Mouse (Mus musculus): Measurements from ENCODE around the gene Retsat. TPM values are rescaled to one million over a fixed set of nuclear protein-coding genes. Genes with fewer than 3 reads are reported as not detected.

Retsat gene
- 26.0 and 28.4 TPM in 2 replicates for polyA plus RNA-seq (2014; fragmentation: Nextera tagmentation; extraction: Ambion mirVana)

DNA sequence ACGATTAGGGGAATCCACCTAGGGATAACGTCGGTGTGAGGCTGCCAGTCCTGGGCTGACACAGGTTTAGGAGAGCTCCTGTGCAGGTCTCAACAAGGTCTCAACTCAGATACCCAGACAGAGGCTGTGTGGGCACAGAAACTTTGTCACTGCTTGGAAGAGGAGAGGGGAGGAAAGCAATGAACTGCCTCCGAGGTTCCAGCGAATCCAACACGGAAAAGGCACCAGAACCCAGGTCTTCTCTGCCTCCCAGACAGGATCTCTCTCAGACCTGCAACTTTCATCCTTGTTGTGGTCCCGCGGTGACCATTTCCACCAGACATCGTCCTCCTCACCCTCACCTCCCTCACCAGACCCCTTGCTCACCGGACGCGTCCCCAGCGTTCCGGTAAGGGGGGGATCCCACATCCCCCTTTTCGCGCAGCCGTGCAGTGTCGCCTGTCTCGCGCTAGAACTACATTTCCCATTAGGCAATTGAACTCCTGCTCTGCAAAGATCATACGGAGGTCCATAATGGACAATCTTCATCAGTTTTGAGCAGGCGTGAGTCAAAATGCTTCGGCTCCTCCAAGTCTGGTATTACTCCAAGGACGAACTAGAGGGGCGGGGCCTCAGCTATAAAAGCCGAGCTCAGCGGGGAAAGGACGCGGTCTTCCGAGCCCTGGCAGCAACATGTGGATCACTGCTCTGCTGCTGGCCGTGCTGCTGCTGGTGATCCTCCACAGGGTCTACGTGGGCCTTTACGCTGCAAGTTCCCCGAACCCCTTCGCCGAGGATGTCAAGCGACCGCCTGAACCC is at the start of gene Retsat, which contains the start of gene Elmod3:
Gene Retsat, plus strand, starts transcription at position 520 of the 798 bp plus-strand sequence.
Gene Elmod3, minus strand, starts transcription at position 458 of the 798 bp plus-strand sequence.
- DNase-seq (ENCODE audit: low spot score) (peak; percentile 86), ATAC-seq (replicated peaks; ENCODE audit: low FRiP score) (peak; percentile 85)
- Histone ChIP-seq H3K27me3 (replicated peaks; ENCODE audit: control insufficient read depth, insufficient read depth, low read length) (no peaks in the 10 kb centered on the region), H3K4me3 (ENCODE audit: low read depth, low read length) (peak within 1 kb of the TSS; percentile 72), H3K4me2 (peak within 1 kb of the TSS; percentile 87), H3K36me3 (ENCODE audit: control insufficient read depth, insufficient read depth, low read length) (no peaks in the 10 kb centered on the region), H3K27ac (ENCODE audit: low read depth, low read length) (peak within 1 kb of the TSS; percentile 66), H3K9ac (ENCODE audit: low read depth, low read length) (peak within 1 kb of the TSS; percentile 81), H3K4me1 (replicated peaks; ENCODE audit: control insufficient read depth, insufficient read depth, low read length) (peaks cover 10% of the 10 kb centered on the region; the same call in 1 of the 2 replicates), H3K9me3 (ENCODE audit: control insufficient read depth, low read length) (no peaks in the 10 kb centered on the region)
- under 1% methylated on average over 38 of the region's 38 CpGs for WGBS

- Histone ChIP-seq H3K9ac (ENCODE audit: low read depth, low read length) (peak overlapping the region; percentile 15), H3K4me2 (peak overlapping the region; percentile 46), H3K9me3 (ENCODE audit: control insufficient read depth, low read length) (no peaks in the 10 kb centered on the region), H3K27ac (ENCODE audit: low read depth, low read length) (no peak overlapping the region; the same call in 1 of the 2 replicates), H3K4me3 (ENCODE audit: low read depth, low read length) (0 out of 2 replicates have a peak overlapping the region, but pooled peaks have one; percentile 1), H3K27me3 (replicated peaks; ENCODE audit: control insufficient read depth, insufficient read depth, low read length) (no peaks in the 10 kb centered on the region), H3K36me3 (ENCODE audit: control insufficient read depth, insufficient read depth, low read length) (no peaks in the 10 kb centered on the region), H3K4me1 (replicated peaks; ENCODE audit: control insufficient read depth, insufficient read depth, low read length) (peaks cover 35% of the 10 kb centered on the region)
- 32% methylated on average over 9 of the region's 9 CpGs for WGBS
- DNase-seq (ENCODE audit: low spot score), result peak; percentile 57
- peak; percentile 70 for ATAC-seq (replicated peaks; ENCODE audit: low FRiP score)
Measured at GRCm38 (mm10) chr6:72549041-72549580, 49.2 kb upstream of the Retsat start.

DNA sequence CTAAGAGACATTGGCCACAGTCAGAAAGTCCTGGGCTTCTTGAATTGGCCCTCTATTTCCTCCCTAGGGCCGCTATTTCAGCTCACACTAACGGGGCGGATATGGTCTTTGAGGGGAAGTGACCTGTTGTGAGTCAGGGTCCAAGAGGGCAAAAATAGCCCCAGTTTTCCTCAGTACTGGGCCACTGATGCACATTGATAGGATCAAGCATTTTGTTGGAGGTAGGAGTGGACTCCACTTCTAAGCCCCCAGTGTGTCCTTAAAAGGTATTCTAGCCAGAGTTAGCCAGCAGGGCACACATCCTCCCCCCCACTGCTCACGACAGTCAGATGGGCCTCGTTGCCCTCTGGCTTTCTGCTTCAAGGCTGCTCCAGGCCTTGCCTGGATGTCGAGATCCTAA is 48.2 kb upstream of the Retsat start:
- Histone ChIP-seq H3K4me3 (ENCODE audit: low read depth, low read length) (no peak overlapping the region), H3K9me3 (ENCODE audit: control insufficient read depth, low read length) (no peaks in the 10 kb centered on the region), H3K4me2 (peak overlapping the region; percentile 24; the same call in 1 of the 2 replicates), H3K27ac (ENCODE audit: low read depth, low read length) (no peak overlapping the region), H3K27me3 (replicated peaks; ENCODE audit: control insufficient read depth, insufficient read depth, low read length) (no peaks in the 10 kb centered on the region), H3K36me3 (ENCODE audit: control insufficient read depth, insufficient read depth, low read length) (no peaks in the 10 kb centered on the region), H3K4me1 (replicated peaks; ENCODE audit: control insufficient read depth, insufficient read depth, low read length) (peaks cover 32% of the 10 kb centered on the region), H3K9ac (ENCODE audit: low read depth, low read length) (no peak overlapping the region; the same call in 1 of the 2 replicates)
- ATAC-seq (replicated peaks; ENCODE audit: low FRiP score) (no peak), DNase-seq (ENCODE audit: low spot score) (no peak)
- 54% methylated on average over 6 of the region's 6 CpGs for WGBS

- Histone ChIP-seq H3K27me3 (replicated peaks; ENCODE audit: control insufficient read depth, insufficient read depth, low read length) (no peaks in the 10 kb centered on the region), H3K9ac (ENCODE audit: low read depth, low read length) (no peak overlapping the region), H3K9me3 (ENCODE audit: control insufficient read depth, low read length) (no peaks in the 10 kb centered on the region), H3K4me2 (no peak overlapping the region; the same call in 1 of the 2 replicates), H3K4me1 (replicated peaks; ENCODE audit: control insufficient read depth, insufficient read depth, low read length) (peaks cover 32% of the 10 kb centered on the region), H3K27ac (ENCODE audit: low read depth, low read length) (no peak overlapping the region), H3K36me3 (ENCODE audit: control insufficient read depth, insufficient read depth, low read length) (no peaks in the 10 kb centered on the region), H3K4me3 (ENCODE audit: low read depth, low read length) (no peak overlapping the region)
- WGBS, result 60% methylated on average over 10 of the region's 10 CpGs
- ATAC-seq (replicated peaks; ENCODE audit: low FRiP score) (no peak), DNase-seq (ENCODE audit: low spot score) (no peak)
Measured at GRCm38 (mm10) chr6:72550503-72551100, 47.7 kb upstream of the Retsat start.

DNA sequence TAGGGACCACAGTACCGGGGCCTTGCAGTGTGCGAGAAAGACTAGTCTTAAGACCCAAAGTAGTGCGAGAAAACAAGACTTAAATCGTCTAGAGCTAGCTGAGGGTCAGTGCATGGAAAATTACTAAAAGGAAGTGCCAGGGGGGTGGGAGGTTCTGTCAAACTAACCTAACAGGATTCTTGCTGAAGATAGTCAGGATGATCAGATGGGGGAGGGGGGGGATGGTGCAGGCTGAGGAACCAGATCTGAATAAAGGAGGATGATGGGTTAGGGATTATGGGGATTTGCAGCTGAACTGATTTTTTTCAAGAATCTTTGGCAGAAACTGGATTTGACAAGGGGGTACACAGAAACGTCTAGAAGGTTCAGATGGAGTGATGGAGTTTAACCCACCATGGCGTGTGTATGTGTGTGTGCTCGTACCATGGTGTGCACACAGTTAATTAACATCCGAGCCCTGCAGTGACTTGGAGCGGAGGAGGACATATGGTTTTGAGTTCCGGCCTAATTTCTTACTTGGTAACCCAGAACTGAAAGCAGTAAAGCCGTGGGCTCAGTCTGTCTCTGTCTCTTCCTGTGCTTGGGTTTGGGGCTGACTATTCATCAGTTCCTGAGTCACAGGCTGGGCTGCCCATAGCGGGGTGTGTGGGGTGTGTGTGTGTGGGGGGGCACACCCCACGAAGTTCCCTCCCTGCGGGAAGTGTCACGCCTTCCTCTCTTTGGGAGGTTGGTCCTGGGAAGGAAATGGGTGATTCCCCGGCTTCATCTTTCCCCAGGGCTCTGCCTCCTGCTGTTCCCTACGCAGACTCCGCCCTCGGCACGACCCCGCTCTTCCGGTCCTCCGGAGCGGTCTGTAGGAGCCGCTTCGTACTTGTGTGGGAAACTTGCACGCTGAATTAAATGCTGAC is 45.9 kb upstream of the Retsat start:
- ATAC-seq (replicated peaks; ENCODE audit: low FRiP score) (peak; percentile 81), DNase-seq (ENCODE audit: low spot score) (peak; percentile 74)
- Histone ChIP-seq H3K36me3 (ENCODE audit: control insufficient read depth, insufficient read depth, low read length) (no peaks in the 10 kb centered on the region), H3K4me1 (replicated peaks; ENCODE audit: control insufficient read depth, insufficient read depth, low read length) (peaks cover 32% of the 10 kb centered on the region), H3K27ac (ENCODE audit: low read depth, low read length) (peak overlapping the region; percentile 60), H3K9ac (ENCODE audit: low read depth, low read length) (peak overlapping the region; percentile 73), H3K4me2 (peak overlapping the region; percentile 62), H3K9me3 (ENCODE audit: control insufficient read depth, low read length) (no peaks in the 10 kb centered on the region), H3K4me3 (ENCODE audit: low read depth, low read length) (peak overlapping the region; percentile 48), H3K27me3 (replicated peaks; ENCODE audit: control insufficient read depth, insufficient read depth, low read length) (no peaks in the 10 kb centered on the region)
- 16% methylated on average over 27 of the region's 27 CpGs for WGBS

GRCm38 (mm10) chr6:72553079-72553412 is 45.2 kb upstream of the Retsat start:
- H3K27me3 ChIP-seq (replicated peaks; ENCODE audit: control insufficient read depth, insufficient read depth, low read length), result no peaks in the 10 kb centered on the region

DNA sequence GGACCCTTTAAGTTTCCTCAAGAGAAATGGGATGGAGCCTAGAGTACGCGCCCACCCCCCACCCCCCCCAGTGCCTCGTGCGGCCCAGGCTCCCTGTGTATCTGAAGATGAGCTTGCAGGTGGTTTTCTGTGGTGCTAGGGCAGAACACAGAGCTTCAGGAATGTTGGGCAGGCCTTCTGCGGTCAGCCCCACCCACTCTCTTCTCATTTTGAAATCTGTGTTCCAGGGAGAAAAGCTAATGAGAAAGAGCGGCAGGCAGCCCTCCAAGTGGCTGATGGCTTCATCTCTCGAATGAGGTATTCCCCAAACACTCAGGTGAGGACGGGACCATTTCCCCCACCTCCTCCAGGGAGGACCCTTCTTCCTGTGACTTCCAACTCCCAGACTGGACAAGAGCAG is 37.5 kb upstream of the Retsat start:
- Histone ChIP-seq H3K27ac (ENCODE audit: low read depth, low read length) (no peak overlapping the region), H3K9ac (ENCODE audit: low read depth, low read length) (no peak overlapping the region), H3K27me3 (replicated peaks; ENCODE audit: control insufficient read depth, insufficient read depth, low read length) (no peaks in the 10 kb centered on the region), H3K4me3 (ENCODE audit: low read depth, low read length) (no peak overlapping the region), H3K9me3 (ENCODE audit: control insufficient read depth, low read length) (no peaks in the 10 kb centered on the region), H3K4me2 (no peak overlapping the region), H3K4me1 (replicated peaks; ENCODE audit: control insufficient read depth, insufficient read depth, low read length) (0 out of 2 replicates have a peak, but pooled peaks cover 2% of the 10 kb centered on the region), H3K36me3 (ENCODE audit: control insufficient read depth, insufficient read depth, low read length) (no peaks in the 10 kb centered on the region)
- DNase-seq (ENCODE audit: low spot score) (no peak), ATAC-seq (replicated peaks; ENCODE audit: low FRiP score) (no peak)
- 83% methylated on average over 8 of the region's 8 CpGs for WGBS

More at GRCm38 (mm10) chr6:72553079-72553412, 45.2 kb upstream of the Retsat start:
- 18% methylated on average over 8 of the region's 8 CpGs for WGBS
- ATAC-seq (replicated peaks; ENCODE audit: low FRiP score) (no peak), DNase-seq (ENCODE audit: low spot score) (no peak)
- peak overlapping the region; percentile 62 for H3K4me2 ChIP-seq
- no peaks in the 10 kb centered on the region for H3K36me3 ChIP-seq (ENCODE audit: control insufficient read depth, insufficient read depth, low read length)
- H3K4me1 ChIP-seq (replicated peaks; ENCODE audit: control insufficient read depth, insufficient read depth, low read length), result peaks cover 32% of the 10 kb centered on the region
- H3K9ac ChIP-seq (ENCODE audit: low read depth, low read length), result peak overlapping the region; percentile 73
- H3K27ac ChIP-seq (ENCODE audit: low read depth, low read length), result peak overlapping the region; percentile 60
- H3K9me3 ChIP-seq (ENCODE audit: control insufficient read depth, low read length), result no peaks in the 10 kb centered on the region
- peak overlapping the region; percentile 48 for H3K4me3 ChIP-seq (ENCODE audit: low read depth, low read length)

DNA sequence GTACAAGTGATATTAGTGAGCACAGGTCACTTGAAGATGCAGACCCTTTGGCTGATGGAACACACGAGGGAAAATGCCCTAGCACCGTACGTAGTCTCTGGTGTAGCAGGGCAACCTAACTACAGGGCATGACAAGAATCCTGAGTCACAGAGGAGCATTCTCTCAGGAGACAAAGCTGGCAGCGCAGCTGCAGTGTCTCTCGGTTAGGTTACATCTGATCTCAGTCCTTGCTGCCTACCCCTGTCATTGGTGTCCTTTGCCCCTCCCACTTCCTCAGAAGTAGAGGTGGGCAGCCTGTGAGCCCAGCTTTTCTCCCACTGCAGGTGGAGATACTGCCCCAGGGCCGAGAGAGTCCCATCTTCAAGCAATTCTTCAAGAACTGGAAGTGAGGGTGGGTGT is 35.8 kb upstream of the Retsat start:
- no peak for ATAC-seq (replicated peaks; ENCODE audit: low FRiP score)
- no peak overlapping the region for H3K27ac ChIP-seq (ENCODE audit: low read depth, low read length)
- no peak for DNase-seq (ENCODE audit: low spot score)
- no peaks in the 10 kb centered on the region for H3K9me3 ChIP-seq (ENCODE audit: control insufficient read depth, low read length)
- H3K36me3 ChIP-seq (ENCODE audit: control insufficient read depth, insufficient read depth, low read length), result no peaks in the 10 kb centered on the region
- WGBS, result 63% methylated on average over 6 of the region's 6 CpGs
- no peak overlapping the region for H3K4me3 ChIP-seq (ENCODE audit: low read depth, low read length)
- no peak overlapping the region for H3K4me2 ChIP-seq
- H3K27me3 ChIP-seq (replicated peaks; ENCODE audit: control insufficient read depth, insufficient read depth, low read length), result no peaks in the 10 kb centered on the region
- 0 out of 2 replicates have a peak, but pooled peaks cover 2% of the 10 kb centered on the region for H3K4me1 ChIP-seq (replicated peaks; ENCODE audit: control insufficient read depth, insufficient read depth, low read length)
- no peak overlapping the region for H3K9ac ChIP-seq (ENCODE audit: low read depth, low read length)
